Mouse (Mus musculus): ENCODE data around the gene Nfkbie.
A peak's percentile ranks its signal among the peaks of the same experiment; 100 is the strongest.

Nfkbie gene

GRCm38 (mm10) chr17:45563655-45564530, 8.4 kb downstream of the Nfkbie start, which contains the start of gene Slc35b2:
Slc35b2 (plus strand) TSS chr17:45563874.
- peak; percentile 94 for DNase-seq

- peak; percentile 39 for DNase-seq
Measured at GRCm38 (mm10) chr17:45564531-45565084, 9.1 kb downstream of the Nfkbie start.

GRCm38 (mm10) chr17:45565103-45565502, 9.6 kb downstream of the Nfkbie start:
- no peak for DNase-seq

GRCm38 (mm10) chr17:45566031-45566359, 10.5 kb downstream of the Nfkbie start:
- no peak for DNase-seq

DNA sequence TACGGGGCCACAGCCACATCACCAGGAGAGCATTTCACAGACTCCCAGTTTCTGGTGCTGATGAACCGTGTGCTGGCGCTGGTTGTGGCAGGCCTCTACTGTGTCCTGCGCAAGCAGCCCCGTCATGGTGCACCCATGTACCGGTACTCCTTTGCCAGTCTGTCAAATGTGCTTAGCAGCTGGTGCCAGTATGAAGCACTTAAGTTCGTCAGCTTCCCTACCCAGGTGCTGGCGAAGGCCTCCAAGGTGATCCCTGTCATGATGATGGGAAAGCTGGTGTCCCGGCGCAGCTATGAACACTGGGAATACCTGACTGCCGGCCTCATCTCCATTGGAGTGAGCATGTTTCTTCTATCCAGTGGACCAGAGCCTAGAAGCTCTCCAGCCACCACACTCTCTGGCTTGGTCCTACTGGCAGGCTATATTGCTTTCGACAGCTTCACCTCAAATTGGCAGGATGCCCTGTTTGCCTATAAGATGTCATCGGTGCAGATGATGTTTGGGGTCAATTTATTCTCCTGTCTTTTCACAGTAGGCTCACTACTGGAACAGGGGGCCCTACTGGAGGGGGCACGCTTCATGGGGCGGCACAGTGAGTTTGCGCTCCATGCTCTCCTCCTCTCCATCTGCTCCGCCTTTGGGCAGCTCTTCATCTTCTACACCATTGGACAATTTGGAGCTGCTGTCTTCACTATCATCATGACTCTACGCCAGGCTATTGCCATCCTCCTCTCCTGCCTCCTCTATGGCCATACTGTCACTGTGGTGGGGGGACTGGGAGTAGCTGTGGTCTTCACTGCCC, 11.1 kb downstream of the Nfkbie start:
- no peak for DNase-seq

GRCm38 (mm10) chr17:45567162-45567601, 11.7 kb downstream of the Nfkbie start:
- DNase-seq = no peak

DNA sequence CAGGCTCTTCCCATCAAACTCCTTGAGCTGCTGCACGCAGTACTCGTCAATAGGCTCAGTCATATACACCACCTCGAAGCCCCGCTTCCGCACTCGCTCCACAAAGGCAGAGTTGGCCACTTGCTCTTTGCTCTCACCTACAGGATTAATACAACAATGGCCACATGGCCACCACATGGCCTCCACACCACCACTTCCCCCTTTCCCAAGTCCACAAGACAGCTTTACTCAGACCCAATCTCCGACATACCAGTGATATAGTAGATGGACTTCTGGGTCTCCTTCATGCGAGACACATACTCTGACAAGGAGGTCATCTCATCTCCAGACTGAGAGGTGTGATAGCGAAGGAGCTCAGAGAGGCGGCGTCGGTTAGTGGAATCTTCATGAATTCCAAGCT, 13.5 kb downstream of the Nfkbie start:
- no peak for DNase-seq

GRCm38 (mm10) chr17:45569999-45570398, 14.5 kb downstream of the Nfkbie start:
- no peak for DNase-seq

GRCm38 (mm10) chr17:45572103-45573086, 16.9 kb downstream of the Nfkbie start:
- peak; percentile 83 for DNase-seq

GRCm38 (mm10) chr17:45573087-45573779, 17.7 kb downstream of the Nfkbie start, which contains the start of gene Hsp90ab1:
Hsp90ab1 (minus strand) TSS chr17:45573271.
- peak; percentile 100 for DNase-seq

- DNase-seq = peak; percentile 98
Measured at GRCm38 (mm10) chr17:45573780-45574123, 18.2 kb downstream of the Nfkbie start.

GRCm38 (mm10) chr17:45574129-45574761, 18.7 kb downstream of the Nfkbie start:
- peak; percentile 80 for DNase-seq

- DNase-seq = no peak
Measured at GRCm38 (mm10) chr17:45575123-45575897, 19.8 kb downstream of the Nfkbie start.

GRCm38 (mm10) chr17:45578242-45578641, 22.7 kb downstream of the Nfkbie start:
- DNase-seq = no peak

DNA sequence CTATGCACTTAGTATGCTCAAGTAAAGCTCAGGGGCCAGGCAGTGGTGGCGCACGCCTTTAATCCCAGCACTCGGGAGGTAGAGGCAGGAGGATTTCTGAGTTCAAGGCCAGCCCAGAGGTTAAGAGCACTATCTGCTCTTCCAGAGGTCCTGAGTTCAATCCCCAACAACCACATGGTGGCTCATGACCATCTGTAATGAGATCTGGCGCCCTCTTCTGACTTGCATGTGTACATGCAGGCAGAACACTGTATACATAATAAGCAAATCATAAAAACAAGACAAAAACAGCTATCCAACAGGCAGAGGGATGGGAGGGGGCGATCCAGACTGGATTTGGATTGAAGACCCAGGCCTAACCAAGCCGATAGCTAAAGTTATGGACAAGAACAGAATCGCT, 23.3 kb downstream of the Nfkbie start:
- DNase-seq = peak; percentile 59

DNA sequence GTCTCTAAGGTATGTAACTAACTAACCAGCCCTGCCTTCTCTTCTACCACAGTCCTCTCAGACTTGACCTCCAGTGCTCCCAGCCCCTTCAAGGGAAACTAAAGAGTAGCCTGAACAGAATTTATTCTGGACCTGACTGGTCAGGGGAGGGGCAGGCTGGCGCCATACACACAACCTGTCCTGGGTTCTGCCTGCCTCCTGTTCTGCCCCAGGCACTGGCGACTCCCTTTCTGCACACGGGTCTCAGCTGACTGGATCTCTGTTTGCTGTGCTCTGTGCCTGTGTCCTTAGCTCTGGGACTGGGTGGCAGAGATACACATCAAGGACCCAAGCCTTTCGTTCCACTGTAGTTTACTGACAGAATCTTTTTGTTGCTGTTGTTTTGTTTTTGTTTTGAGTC, 24.1 kb downstream of the Nfkbie start:
- no peak for DNase-seq

GRCm38 (mm10) chr17:45580958-45581477, 25.5 kb downstream of the Nfkbie start:
- no peak for DNase-seq

DNA sequence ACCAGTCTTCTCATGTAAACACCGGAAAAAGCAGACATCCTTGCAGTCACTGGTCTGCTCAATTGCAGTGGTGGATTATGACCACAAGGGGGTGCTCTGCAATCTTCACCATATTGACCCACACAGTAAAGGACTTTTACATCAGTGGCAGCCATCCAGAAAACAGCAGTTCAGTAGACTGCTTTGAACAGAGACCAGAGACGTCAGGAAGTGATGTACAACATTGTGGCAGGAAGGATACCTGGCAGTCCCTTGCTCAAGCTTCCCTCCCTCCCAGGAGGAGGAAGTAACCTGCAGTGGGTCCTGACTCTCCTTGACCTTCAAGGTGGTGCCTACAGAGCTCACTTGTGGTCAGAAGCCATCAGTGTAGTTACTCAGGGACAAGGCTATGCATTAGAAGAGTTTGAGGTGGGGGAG, 26.1 kb downstream of the Nfkbie start:
- DNase-seq = peak; percentile 79

DNA sequence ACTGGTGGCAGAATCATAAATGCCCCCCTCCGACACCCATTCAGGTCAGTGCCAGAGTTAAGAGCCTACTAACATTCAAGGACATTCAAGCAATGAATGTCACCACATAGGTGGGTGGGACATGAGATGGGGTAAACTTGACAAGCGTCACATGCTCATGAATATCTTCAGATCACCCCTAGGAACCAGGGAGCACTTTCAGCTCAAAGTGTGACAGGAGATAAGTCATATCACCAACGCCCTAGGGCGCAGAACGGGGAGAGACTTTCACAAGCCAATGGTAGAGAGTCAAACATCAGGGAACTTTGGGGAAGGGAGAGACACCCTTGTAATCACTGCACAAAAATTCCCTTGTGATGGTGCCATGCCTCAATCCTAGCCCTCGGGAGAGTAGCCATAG, 26.7 kb downstream of the Nfkbie start:
- DNase-seq = no peak
